Mouse (Mus musculus): ENCODE measurements around the gene Il6st. TPM values are rescaled to one million over a fixed set of nuclear protein-coding genes. Genes with fewer than 3 reads are reported as not detected.

The Il6st gene
- total RNA-seq, 2 experiments from 2014 or later: 85.9 to 91.3 TPM

- DNase-seq (ENCODE audit: low spot score in 2 of 2): peak in 1 of 2 experiments; percentile 10
- intact Hi-C loops (cut with DNase I): no loop called here
These were observed 47.4 kb downstream of the Il6st start for GRCm38 (mm10) chr13:112511261-112511660.

- DNase-seq (ENCODE audit: low spot score in 2 of 2): no peak
- intact Hi-C loops (cut with DNase I): no loop called here
These were observed 47.9 kb downstream of the Il6st start for GRCm38 (mm10) chr13:112511810-112512209.

DNA sequence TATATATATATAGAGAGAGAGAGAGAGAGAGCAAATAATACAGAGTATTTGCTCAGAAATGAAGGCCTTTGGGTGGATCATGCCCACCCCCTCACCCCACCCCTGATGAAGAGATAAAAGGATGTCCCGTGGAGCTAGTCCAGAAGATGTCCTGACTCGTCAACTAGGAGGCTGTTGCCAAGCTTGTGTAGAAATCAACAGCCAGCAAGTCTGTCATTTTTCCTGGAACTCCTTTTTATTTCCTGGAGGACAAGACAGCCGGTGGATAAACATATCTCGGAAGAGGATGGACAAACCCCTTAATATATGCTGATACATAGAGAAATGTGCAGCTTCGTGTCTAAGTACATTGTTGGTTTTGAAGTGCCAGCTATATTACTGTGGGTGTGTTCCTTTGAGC is 49.0 kb downstream of the Il6st start:
- intact Hi-C loops (cut with DNase I): no loop called here
- no peak for DNase-seq (ENCODE audit: low spot score in 2 of 2)

- intact Hi-C loops (cut with DNase I): no loop called here
- no peak for DNase-seq (ENCODE audit: low spot score in 2 of 2)
These were observed 50.7 kb downstream of the Il6st start for GRCm38 (mm10) chr13:112514546-112514945.

GRCm38 (mm10) chr13:112522261-112522660 is 58.4 kb downstream of the Il6st start:
- DNase-seq (ENCODE audit: low spot score in 2 of 2): no peak
- intact Hi-C loops (cut with DNase I): no loop called here

DNA sequence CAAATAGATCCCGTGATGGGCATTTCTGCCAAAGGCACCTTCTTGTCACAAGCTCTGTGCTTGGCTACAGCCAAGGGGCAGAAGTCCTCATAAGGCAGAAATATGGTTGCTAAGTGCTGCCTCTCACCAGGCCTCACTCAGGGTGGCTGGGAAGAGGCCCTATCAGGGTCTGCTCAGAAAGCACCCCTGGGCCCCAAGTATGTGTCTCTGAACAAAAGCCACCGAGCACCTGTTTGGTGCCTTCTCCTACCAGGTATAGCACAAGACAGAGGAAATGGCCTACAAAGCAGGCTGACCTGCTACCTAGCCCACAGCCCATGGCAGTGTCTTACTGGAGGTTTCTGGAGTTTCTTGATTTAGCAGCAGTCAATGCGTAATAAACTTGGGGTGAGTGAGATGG is 59.0 kb downstream of the Il6st start:
- no peak for DNase-seq (ENCODE audit: low spot score in 2 of 2)

GRCm38 (mm10) chr13:112523346-112523970 is 59.6 kb downstream of the Il6st start:
- DNase-seq (ENCODE audit: low spot score in 2 of 2): no peak
- intact Hi-C loops (cut with DNase I): no loop called here

More for the DNA sequence above, 59.0 kb downstream of the Il6st start:
- intact Hi-C loops (cut with DNase I): no loop called here

GRCm38 (mm10) chr13:112527186-112527585 is 63.3 kb downstream of the Il6st start:
- DNase-seq (ENCODE audit: low spot score in 2 of 2): no peak
- intact Hi-C loops (cut with DNase I): no loop called here

DNA sequence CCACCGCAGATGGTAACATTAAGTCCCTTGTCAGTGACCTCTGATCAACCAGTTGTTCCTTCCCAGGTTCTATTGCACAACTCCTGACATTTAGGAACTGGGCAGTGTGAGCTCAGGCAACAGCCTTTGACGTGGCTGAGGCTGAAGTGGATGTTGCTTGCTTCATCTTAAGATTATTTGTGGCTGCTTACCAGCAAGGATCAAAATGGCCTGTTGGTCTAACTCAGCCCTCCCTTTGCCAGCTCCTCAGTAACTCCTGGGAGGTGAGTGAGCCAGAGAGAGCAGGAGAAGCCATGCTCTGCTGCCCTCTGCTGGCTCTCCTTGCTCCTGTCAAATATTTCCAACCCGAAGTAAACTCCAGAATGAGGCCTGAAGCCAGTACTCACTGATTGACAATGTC is 66.0 kb downstream of the Il6st start:
- DNase-seq (ENCODE audit: low spot score in 2 of 2): peak; percentile 69 to 73
- intact Hi-C loops (cut with DNase I): loop anchor here (1.0 to 10.0 kb wide), 2 partner anchors 222 to 745 kb away; no protein-coding TSS in a partner anchor

DNA sequence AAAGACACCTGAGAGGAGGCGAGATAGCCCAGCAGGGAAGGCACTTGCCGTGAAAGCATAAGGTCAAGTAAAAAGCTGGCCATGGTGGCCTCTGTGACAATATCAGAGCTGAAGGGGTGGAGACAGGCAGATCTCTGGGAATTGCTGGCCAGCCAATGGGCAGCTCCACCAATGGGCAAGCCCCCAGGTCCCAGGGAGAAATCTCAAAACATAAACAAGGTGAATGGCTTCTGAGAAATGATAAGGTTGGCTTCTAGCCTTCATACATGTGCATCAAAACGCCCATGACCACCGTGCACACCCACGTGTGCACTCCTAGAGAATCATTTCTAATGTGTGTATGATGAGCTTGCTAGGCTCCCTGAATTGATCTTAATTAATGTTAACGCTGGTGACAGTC is 68.4 kb downstream of the Il6st start:
- intact Hi-C loops (cut with DNase I): loop anchor here (10.0 kb wide), 1 partner anchor 747 kb away; no protein-coding TSS in a partner anchor

DNA sequence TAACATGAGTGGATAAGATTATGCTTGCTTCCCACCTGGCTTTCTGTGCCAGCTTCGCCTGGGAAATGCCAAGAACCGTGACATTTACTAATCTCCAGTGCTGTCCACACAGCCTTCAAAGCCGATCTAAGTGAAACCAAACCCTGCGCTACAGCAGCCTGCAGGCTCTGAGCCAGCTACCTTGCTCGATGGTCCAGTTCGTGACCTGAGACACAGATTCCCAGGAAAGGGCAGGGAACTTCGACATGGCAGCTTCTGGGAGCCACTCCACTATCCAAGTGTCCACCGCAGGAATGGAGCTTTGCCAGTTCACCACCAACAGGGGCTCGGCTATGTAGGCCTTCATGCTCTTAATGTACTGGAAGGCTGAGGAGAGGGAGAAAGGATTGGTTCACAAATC is 69.7 kb downstream of the Il6st start:
- intact Hi-C loops (cut with DNase I): loop anchor here (10.0 kb wide), 1 partner anchor 749 kb away; no protein-coding TSS in a partner anchor
- DNase-seq (ENCODE audit: low spot score in 2 of 2): no peak

More for the DNA sequence above, 68.4 kb downstream of the Il6st start:
- no peak for DNase-seq (ENCODE audit: low spot score in 2 of 2)

DNA sequence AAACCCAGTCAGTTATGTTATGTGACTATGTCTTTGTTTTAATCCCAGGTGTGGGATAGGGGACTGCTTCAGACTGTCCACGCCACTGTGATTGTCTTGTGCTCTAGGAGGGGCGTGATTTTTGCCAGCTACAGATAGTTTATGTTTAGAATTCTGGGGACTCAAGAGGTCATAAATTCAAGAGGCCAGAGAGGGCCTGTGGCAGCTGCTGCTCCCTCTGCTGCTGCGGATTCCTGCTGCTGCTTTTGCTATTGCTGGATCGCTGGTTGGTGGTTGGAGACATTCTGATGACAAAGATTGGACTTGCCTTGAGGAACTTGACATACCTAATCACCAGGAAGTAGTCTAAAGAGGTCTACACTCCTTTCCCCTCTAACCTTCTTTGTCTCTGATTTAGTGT is 72.7 kb downstream of the Il6st start:
- intact Hi-C loops (cut with DNase I): loop anchor here (10.0 kb wide), 1 partner anchor 752 kb away; no protein-coding TSS in a partner anchor
- DNase-seq (ENCODE audit: low spot score in 2 of 2): no peak

GRCm38 (mm10) chr13:112537065-112537464 is 73.2 kb downstream of the Il6st start:
- no peak for DNase-seq (ENCODE audit: low spot score in 2 of 2)
- intact Hi-C loops (cut with DNase I): loop anchor here (10.0 kb wide), 1 partner anchor 752 kb away; no protein-coding TSS in a partner anchor

GRCm38 (mm10) chr13:112540616-112541015 is 76.7 kb downstream of the Il6st start:
- DNase-seq (ENCODE audit: low spot score in 2 of 2): no peak
- intact Hi-C loops (cut with DNase I): no loop called here

- intact Hi-C loops (cut with DNase I): no loop called here
These were observed 77.5 kb downstream of the Il6st start for GRCm38 (mm10) chr13:112541223-112541975.

DNA sequence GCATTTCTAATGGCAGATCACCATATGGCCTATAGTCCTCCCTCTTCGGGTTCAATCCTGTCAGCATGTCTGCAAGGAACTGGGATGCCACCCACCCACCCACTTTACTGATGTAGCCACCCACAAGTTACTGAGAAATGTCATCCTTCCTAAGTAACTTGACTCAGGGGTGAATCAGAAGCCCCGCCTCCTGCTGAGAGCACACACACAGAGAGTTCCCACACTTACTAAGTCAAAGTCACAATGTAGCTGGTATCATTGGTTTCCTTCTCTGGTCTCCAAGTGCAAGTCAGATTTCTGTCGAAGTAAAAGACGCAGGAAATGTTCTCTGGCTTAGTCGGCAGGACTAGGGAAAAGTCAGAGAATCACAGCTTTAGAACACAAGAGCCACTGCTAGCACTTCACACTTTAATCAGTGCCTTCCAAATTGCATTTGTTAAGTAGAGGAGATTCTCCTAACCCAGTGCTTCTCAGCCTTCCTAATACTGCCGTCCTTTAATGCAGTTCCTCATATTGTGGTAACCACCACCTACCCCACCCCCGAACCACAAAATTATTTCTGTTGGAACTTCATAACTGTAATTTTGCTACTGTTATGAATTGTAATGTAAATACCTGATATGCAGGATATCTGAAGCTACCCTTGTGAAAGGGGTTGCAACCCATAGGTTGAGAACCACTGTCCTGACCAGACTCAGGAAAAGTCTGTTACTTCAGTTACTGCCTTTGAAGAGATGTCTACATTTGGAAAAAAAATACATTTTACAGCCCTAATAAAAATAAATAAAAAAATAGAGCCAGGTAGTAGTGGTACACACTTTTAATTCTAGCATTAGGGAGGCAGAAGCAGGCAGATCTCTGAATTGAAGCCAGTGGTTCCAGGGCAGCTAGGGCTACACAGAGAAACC is 88.0 kb downstream of the Il6st start:
- DNase-seq (ENCODE audit: low spot score in 2 of 2): peak in 1 of 2 experiments; percentile 11
- intact Hi-C loops (cut with DNase I): no loop called here

More at GRCm38 (mm10) chr13:112541223-112541975, 77.5 kb downstream of the Il6st start:
- DNase-seq (ENCODE audit: low spot score in 2 of 2): no peak

DNA sequence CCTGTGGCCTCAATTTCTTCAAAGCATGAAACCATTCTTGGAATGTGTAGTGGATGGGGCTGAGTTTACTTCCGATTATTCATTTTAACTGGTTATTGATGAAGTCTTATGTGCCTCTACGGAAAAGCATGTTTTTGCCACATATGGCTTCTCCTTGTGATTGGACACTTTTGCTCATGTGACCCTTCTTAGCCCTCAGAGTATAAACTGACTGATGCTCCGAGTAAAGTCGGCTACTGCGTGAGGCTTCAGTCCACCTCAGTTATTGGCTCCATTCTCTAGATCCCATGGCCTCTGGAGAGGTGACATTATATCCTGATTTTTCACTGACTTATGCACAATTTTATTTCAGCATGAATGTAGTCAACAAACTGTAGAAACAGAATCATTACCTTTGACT is 89.4 kb downstream of the Il6st start:
- DNase-seq (ENCODE audit: low spot score in 2 of 2): no peak
- intact Hi-C loops (cut with DNase I): no loop called here

GRCm38 (mm10) chr13:112556501-112556900 is 92.6 kb downstream of the Il6st start:
- intact Hi-C loops (cut with DNase I): no loop called here
- DNase-seq (ENCODE audit: low spot score in 2 of 2): no peak

Data from left cerebral cortex, postnatal 25 days (tissue).